Mouse (Mus musculus) spleen, adult 12 weeks (tissue): ENCODE data around the gene Pclaf.
A peak's percentile ranks its signal among the peaks of the same experiment; 100 is the strongest.

Source experiments
- DNase-seq: peaks from one replicate; pipeline ENCODE4 v3.0.0; 2022; ENCODE audit warnings: low spot score

Gene Pclaf

DNA sequence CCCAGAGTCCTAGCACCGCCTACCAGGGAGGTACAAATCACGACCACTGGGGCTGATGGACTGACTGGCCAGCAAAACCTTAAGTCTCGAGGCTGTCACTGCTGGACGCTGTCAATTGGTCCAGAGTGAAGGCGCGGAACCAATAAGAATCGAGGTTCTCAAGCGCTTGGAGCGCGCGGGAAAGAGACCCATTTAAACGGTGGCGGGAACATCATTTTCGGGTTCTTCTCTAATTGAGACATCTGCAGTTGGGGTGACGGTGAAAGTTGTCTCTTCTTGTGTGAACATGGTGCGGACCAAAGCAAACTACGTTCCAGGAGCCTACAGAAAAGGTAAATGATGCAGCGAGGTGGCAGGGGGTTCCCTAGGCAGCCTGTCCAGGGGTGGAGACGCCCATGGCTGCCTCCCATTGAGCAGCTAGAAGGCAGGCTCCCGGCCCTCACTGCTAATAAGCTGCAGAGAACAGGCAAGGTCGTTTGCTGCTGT, at the start of gene Pclaf:
Pclaf (plus strand) TSS at position 95 of the 486 bp plus-strand sequence.
- peak; percentile 60 for DNase-seq

DNA sequence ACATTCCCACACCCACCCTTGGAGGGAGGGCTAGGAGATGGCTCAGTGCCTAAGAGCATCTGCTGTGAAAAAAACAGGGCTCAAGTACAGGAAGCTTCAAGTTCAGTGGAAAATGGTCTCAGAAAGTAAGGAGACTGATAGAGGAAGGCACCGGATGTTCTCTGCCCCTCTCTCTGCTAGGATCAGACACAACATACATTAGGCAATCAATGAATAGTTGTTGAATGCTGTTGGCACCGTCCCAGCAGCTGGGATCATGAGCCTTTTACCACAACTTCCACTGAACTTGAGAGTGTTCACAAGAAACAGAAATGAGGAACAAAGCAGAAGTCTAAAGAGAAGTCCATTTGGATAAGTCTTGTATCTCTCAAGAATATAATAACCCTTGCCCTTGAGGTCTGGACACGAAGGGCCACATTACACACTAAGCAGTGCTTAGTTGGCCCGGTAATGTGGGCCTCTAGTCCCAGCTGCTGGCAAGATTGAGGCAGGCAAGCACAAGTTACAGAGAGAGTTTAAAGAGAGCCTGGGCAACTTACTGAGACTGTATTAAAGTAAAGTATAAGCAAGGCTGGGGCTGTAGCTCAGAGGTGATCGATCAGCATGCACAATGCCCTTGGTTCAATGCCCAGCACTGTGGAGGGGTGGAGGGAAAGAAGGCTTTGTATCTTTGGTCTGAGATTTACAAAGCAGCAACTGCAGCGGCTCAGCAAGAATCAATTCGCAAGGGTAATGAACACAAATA, 45.4 kb upstream of the Pclaf start:
- no peak for DNase-seq

DNA sequence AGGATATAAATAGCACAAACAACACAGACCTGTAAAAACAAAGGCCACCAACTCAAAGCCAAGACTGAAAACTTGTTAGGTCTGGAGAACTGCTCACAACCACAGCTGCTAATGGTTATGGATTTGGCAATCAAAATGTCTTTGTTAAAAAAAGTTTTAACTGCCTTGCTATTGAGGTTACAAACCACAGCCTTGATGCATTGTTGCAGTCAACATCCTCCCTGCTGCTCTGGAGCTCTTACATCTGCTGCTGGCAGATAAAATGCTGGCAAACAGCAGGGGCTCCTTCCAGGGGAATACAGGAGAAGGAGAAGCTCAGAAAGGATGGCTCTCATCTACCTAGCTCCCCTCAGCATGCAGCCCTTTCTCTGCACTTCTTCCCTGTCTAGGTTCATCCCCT, 41.9 kb upstream of the Pclaf start:
- DNase-seq, result no peak

DNA sequence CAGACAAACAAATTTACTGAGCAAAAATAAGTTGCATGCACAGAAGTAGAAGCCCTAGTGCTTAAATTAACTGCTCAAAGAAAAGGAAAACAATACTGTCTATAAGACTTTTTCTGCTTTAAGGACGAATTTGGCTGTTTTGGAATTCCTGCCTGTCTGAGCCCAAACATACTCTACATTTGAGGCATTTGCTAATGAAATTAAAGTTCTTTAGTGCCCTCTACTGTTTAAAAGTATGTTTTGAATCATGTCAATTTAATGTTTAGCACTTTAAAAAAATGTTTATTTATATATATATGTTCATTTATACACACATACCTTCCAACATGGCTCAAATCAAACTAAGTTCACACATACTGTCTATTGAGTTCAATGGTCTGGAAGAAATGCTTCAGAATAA, 39.8 kb upstream of the Pclaf start:
- no peak for DNase-seq

DNA sequence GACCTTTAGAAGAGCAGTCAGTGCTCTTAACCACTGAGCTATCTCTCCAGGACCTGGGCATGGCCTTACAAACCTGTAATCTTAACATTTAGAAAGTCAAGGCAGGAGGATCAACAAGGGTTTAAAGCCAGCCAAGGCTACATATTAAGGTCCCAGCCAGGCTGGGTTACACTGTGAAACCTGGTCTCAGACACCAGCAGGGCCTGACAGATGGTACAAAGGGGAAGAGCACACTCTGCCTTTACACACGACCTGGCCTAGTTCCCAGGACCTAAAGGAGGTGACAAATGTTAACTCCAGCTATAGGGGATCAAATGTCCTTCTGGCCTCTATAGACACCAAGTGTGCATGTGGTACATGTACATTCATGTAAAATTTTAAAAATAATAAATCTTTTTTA, 30.4 kb upstream of the Pclaf start:
- no peak for DNase-seq

DNA sequence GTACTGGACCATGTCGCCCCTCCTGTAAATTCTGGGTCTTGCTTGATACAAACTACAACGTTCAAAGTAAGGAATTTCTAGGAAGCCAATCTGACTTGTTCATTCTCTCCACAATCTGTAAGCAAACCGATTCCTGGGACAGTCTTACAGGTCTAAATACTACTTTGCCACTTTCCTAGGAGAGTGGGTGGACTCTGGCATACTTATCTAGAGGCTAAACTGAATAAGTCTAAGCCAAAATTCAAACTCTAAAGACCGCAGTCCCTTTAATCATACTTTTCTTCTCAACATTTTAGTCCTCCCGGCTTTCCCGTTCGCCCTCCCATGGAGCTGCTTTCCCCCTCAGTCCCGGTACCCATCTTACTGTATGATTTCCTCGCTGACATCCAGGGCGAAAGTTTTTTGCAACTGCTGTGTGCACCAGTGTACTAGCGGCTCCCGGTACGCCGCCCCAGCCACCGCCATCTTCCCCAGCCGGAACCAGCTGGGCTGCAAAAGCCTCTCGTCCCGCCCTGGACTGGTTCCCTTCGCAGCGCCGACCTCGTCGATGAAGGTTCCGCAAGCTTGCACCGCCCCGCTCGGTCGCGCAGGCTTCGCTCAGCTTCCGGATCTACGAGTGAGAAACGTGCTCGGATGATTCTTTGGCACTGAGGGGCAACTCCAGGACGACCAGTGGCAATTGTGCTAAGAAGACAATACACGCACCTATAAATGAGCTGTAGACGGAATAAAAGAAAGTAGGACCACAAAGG, 5.3 kb upstream of the Pclaf start:
- DNase-seq, result peak; percentile 77

DNA sequence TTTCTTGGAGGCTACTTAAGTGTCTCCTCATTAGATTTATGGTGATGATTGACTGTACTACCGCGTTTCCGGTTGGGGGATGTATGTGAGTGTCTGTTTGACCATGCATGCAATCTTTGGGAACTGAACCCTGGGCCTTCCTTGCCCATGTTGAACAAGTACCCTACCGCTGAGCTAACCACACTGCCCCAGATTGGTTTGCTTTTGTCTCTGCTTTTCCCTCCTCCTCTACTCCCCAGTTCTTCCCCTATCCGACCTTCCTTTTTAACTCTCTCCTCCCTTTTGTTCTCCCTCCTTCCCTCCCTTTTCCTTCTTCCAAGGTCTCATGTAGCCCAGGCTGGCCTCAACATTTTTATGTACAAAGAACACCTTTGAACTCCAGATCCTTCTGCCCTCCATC, 1.1 kb downstream of the Pclaf start:
- DNase-seq, result no peak

DNA sequence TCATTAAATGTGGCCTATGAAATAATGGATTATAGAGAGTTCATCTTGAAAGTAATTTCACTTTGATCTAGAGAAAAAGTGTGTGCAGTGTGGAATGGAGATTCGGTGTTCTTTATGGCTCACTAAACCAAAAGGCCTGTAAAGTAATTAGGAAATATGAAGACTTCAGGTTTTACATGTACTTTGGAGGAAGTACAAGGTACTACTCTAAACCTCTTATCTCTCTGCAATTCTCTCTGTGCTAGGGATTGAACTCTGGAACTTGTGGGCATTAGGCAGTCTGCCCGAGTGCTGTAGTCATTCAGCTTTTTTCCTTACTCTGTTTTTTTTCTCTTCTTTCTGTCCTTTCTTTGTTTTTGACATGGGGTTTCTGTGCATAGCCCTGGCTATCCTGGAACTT, 6.9 kb downstream of the Pclaf start:
- no peak for DNase-seq

DNA sequence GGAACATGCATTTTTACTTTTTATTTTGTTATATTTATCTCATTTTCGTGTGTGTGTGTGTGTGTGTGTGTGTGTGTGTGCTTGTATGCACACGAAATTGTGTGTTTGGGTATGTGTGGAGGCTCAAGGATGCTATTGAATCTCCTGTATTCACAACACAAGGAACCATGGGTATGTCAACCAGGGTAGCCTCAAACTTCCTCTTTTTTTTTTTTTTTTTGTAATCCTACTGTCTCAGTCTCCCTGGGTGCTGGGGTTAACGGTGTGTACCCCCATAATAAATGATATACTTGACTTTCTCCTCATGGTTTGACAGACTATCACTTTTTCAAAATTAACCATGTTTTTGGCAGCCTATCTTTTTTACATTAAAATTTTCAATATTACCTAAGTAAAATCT, 12.8 kb downstream of the Pclaf start:
- no peak for DNase-seq

DNA sequence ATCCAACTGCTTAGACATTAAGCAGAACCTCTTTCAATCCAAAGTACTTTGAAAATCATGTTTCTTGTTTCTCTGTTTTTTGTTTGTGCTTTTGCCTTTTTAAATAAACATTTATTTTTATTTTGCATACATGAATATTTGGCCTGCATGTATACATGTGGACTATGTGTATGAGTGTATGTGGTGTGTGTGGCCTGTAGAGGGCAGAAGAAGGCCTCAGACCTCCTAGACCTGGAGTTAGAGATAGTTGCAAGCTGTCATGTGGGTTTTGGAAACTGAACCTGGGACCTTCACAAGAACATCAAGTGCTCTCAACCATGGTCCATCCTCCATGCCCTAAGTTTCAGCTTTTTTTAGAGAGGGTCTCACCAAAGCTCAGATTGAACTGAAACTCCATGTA, 13.4 kb downstream of the Pclaf start:
- no peak for DNase-seq

DNA sequence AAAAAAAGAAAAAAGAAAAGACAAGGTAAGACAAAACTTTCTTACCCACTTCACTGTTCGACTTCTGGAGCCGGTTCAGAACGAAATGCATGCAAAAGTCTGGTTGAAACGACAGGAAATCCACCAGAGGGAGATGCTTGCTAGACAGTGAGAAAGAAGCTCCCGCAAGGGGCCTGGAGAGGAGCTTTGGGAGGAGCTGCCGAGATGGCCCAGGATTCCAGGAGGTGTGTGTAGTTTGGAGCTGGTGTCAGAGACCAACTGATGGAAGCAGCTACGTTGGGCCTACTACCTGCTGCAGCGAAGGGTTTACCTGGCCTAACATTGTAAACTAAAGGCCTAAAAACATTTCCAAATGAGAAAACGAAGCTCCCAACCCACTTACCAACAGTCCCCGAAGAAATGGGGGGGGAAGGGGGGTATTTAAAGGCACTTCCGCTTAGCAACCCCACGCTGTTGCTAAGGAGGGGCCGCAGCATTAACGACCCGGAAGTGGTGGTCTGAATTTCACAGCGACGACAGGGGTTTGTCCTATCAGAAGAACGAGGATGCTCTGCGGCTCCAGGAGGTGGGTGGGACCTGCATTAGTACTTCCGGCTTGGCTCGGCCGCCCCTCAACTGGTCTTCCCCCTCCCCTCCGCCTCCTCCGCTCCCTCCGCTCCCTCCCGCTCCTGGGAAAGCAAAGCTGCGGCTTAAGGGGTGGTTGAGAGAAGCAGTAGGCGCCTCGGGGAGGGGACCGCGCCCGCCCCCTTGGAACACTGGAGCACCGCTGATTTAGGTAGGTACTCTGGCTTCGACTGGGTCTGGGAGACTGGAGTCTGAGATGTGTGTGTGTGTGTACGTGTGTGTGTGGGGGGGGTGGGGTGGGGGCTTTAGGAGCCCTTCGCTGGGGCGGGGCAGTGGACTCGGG, 18.6 kb downstream of the Pclaf start, which contains the start of the genes Trip4 and Csnk1g1:
Trip4 (minus strand) TSS at position 401 of the 907 bp plus-strand sequence.
Csnk1g1 (plus strand) TSS at position 531 of the 907 bp plus-strand sequence.
- peak; percentile 74 for DNase-seq

DNA sequence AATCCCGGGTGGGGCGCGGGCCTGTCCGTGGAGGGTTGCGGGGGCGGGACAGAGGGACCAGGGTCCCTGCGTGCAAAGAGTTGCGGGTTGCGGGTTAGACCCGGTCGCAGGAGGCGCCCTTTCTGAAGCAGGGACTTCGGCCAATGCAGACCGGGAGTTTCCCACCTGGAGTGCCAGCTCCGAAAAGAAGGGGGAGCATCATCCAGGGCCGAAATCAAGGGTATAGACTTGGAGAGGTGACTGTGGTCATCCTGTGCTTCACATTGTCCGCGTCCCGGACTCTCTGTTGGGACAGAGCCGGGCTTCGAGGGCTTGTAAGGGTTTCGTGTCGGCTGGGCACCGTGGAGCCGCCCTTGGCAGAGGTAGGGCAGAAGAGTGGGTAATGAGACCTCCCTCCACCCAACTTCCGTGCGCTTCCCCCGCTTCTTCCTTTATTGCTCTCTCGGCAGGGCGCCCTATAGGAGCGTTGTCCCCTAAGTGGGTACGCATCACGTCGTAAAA, 19.3 kb downstream of the Pclaf start:
- DNase-seq, result peak; percentile 33

DNA sequence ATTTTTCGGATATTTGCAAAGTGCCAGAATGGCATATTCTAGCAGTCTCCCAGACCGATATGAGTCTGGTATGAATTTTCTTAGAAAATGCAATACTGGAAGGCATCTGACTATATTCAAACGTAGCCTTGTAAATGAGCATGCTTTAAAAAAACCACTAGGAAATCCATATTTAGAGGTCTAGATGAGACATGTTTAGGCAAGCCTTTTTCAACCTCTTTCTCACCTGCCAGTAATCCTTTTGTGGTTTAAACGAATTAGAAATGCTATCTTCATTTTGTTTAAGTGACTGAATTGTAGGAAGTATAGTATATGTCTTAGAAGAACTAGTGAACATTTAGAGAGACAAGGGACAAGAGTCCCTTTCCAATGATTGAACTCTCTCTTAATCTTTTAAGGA, 19.8 kb downstream of the Pclaf start:
- no peak for DNase-seq

DNA sequence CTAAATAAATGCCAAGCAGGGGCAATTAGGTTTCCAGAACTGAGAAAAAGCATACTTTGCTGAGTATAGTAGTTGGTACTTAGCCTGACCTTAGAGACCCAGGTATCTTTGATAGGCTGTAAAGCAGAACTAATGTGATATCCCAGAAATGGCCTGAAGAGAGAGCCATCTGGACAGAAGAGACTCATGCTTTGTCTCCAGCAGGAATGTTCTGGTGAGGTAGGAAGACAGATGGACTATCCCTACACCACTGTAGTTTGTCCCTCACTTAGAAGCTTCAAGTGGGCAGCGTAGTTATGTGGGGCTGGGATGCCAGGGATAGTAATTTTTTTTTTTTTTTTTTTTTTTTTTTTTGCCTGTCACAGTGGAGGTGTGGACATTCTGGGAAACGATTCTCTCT, 23.9 kb downstream of the Pclaf start:
- no peak for DNase-seq

DNA sequence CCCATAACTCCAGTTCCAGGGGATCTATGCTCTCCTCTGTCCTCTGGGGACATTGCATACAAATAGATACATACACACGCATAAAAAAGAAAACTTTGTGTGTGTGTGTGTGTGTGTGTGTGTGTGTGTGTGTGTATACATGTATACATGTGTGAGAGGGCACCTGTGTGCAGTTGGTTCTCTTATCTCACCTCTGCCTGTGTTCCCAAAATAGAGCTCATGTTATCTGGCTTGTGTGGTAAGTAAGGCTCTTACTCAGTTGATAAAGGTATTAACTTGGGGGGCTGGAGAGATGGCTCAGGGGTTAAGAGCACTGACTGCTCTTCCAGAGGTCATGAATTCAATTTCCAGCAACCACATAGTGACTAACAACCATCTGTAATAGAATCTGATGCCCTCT, 27.0 kb downstream of the Pclaf start:
- DNase-seq, result no peak

DNA sequence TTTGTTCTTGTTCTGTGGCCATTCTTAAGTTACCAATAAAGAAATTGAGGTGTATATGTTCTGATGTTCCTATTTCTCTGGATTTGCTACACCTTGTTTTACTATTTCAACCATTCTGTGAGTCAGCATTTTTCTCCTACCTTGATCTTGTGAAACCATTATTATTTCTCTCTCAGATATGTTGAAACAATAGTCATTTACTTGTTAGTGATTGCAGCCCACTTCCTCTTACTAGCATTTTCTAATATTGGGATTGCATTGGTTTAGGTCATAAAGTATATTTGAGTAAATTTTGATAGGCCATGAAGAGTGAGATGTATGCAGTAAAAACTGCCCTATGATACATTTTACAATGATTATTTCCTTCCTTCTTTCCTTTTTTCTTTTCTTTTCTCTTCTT, 38.4 kb downstream of the Pclaf start:
- DNase-seq, result no peak

DNA sequence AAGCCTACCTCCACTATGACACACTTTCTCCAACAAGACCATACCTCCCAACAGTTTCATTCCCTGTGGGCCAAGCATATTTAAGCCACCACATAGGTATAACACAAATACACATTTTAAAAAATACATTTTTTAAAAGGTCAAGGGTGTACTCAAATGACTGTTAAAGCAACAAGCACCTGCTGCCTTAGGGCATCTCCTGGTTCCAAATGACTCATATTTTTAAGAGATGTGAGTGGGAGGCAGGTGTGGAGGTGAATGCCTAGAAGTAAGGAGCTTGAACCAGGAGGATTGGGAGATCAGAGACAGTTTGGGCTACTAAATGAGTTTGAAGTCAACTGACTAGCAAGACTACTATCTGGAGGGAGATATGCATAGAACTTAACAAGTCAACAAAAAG, 39.8 kb downstream of the Pclaf start:
- DNase-seq, result no peak

DNA sequence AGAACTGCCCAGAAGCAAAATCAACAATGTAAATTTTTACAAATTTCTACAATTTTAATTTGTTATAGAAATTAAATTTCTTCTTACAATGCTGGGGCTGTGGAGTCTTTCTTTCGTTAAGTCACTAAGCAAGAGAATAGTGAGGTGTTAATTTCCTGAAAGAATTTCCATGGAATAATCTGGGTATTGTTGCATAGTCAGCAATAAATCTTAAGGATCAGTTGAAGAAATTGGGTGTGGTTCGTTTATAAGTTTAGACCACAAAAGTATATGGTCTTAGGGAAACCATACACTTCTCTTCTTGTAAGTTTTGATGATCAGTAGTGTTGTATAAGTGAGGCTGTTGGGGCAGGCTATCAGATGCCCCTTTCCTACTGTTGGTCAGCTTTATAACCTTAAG, 47.5 kb downstream of the Pclaf start:
- DNase-seq, result no peak

DNA sequence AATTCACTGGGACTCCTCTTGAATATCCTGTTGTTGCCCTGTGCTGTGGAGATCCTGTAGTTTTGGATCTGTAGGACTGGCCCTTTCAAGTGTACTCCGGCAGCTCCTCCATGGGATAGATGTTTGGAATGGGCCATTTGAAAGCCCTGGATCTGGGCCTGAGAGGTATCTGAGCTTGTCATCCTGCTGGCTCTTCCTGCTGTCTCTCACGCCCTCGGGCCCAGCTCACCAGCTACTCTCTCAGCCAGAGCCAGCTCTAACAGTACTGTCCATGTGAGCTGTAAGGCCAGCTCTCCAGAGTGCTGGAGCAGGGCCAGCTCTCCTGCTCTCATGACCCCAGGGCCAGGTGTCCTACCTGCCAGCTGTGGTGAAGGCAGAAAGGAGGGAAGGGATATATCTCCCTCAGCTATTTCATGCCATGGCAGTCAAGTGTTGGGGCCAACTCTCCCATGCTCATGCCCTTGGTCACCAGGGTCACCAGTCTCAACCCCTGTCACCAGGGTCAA, 61.1 kb downstream of the Pclaf start:
- no peak for DNase-seq
